Mouse (Mus musculus) forebrain, postnatal 0 days (tissue): ENCODE results near the gene March6. TPM values are rescaled to one million over a fixed set of nuclear protein-coding genes. Genes with fewer than 3 reads are reported as not detected.

Experiments used
- ATAC-seq: fragments of 200-750 bp; cut with Nextera tagmentation; 2 replicates; pipeline ENCODE4 v1.8.0; 2017; ENCODE audit warnings: mild to moderate bottlenecking, moderate library complexity
- DNase-seq: peaks from one replicate; pipeline ENCODE4 v3.0.0-alpha.2; 2015
- H3K27ac ChIP-seq: fragments of 300-500 bp; sonication (generic); 2 replicates; pipeline ENCODE4 v1.5.1; 2014; ENCODE audit warnings: low read depth, mild to moderate bottlenecking, antibody characterized with exemption, low read length, moderate library complexity, mixed read lengths
- H3K27me3 ChIP-seq: fragments of 300-500 bp; sonication (generic); 2 replicates; pipeline ENCODE4 v1.6.1; 2014; ENCODE audit warnings: mild to moderate bottlenecking, low read length, mixed read lengths; ENCODE audit not compliant: insufficient read depth
- H3K36me3 ChIP-seq: fragments of 300-500 bp; sonication (generic); 2 replicates; pipeline ENCODE4 v1.6.1; 2014; ENCODE audit warnings: mild to moderate bottlenecking, moderate library complexity; ENCODE audit not compliant: insufficient read depth
- H3K4me1 ChIP-seq: fragments of 300-500 bp; sonication (generic); 2 replicates; pipeline ENCODE4 v1.6.1; 2014; ENCODE audit warnings: antibody characterized with exemption; ENCODE audit not compliant: insufficient read depth
- H3K4me2 ChIP-seq: fragments of 300-500 bp; sonication (generic); 2 replicates; pipeline ENCODE4 v1.6.1; 2014; ENCODE audit warnings: low read depth, mild to moderate bottlenecking, moderate library complexity
- H3K4me3 ChIP-seq: fragments of 300-500 bp; sonication (generic); 2 replicates; pipeline ENCODE4 v1.5.1; 2014; ENCODE audit warnings: low read depth, low read length, mixed read lengths
- H3K9ac ChIP-seq: fragments of 300-500 bp; sonication (generic); 2 replicates; pipeline ENCODE4 v1.6.1; 2014; ENCODE audit warnings: mild to moderate bottlenecking
- H3K9me3 ChIP-seq: fragments of 300-500 bp; sonication (generic); 2 replicates; pipeline ENCODE4 v1.6.1; 2016; ENCODE audit warnings: low read length
- CTCF ChIP-seq: sonication (generic); IDR thresholded peaks from 2 replicates; pipeline ENCODE4 v1.5.1; 2016; ENCODE audit warnings: antibody characterized with exemption, control low read depth, low read depth
- WGBS: fragments of 180-500 bp; shearing (Covaris S2); extraction: QIAGEN DNeasy Blood & Tissue Kit; methylation state at CpG from one replicate; pipeline ENCODE4 v1.1.7; 2014; 5-methylcytosine and 5-hydroxymethylcytosine counted together
- polyA plus RNA-seq: library from polyadenylated mRNA; unstranded; fragments of >200 nt; fragmentation: Nextera tagmentation; extraction: Ambion mirVana; gene quantifications from 2 replicates; pipeline ENCODE4 v1.2.1, GENCODE M21; 2015
- total RNA-seq: library from RNA; depleted of rRNA; stranded (reverse); fragments of >200 nt; gene quantifications from 2 replicates; pipeline ENCODE4 v1.2.3, GENCODE M21; 2014; rRNA removed

Gene March6
- total and polyA plus RNA-seq, 2 experiments from 2014 or later = 60.2 to 209 TPM

DNA sequence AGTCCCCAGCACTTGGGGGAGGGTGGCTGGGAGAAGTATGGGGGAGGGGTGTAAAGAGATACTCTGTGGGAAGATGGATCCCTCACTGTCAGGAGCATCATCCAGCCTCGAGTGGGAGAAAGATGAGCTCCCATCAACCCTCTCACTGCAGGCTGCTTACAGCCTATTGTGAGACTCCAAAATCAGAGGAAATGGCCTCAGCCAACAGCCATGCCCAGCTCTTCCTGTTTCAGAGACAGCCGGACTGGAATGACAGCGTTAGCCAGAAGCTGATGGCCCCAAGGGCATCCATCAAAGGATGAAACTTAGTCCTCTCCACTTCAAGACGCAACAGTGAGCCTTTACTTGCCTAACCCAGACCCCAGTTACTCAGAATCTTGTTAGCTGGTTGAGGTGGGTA, 115.7 kb downstream of the March6 start:
- no peaks in the 10 kb centered on the region for H3K36me3 ChIP-seq
- H3K4me2 ChIP-seq = no peak overlapping the region
- no peak overlapping the region for H3K27ac ChIP-seq
- no peaks in the 10 kb centered on the region for H3K27me3 ChIP-seq
- no peak for TF ChIP-seq CTCF
- DNase-seq (no peak), ATAC-seq (no peak)
- no peak overlapping the region for H3K9ac ChIP-seq
- WGBS = 79% methylated on average over 4 of the region's 4 CpGs
- H3K4me3 ChIP-seq = no peak overlapping the region
- H3K4me1 ChIP-seq = no peaks in the 10 kb centered on the region
- no peaks in the 10 kb centered on the region for H3K9me3 ChIP-seq

DNA sequence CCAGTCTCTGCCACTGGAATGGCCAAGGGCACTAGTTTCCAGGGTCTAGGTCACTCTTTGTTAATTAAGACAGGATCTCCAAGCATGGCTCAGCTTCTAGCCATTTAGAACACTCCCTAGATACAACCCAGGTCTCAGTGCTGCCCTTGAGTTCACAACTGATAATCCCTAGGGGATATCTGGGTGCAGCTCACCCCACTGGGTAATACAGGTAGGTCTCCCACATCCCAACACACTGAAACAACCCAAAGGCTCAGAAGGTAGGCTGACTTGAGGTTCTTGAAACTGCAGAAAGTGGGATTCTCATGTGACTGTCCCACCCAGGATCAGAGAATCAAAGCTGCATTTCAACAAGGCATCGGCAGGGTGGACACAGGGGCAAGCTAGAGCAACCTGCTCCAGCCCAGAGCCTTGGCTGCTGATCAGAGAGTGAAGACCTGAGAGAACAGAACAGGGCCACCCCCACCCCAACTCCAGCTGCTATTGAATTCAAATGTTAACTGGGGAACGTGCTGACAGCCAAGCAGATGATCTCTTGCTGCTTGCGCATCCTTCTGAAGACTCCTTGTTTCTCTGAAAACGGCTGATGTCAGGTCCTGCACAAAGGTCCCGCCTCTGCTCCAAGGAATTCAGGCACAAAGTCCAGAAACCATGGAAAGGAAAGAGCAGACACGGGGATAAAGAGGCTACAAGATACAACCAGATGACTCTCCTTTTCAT, 116.5 kb downstream of the March6 start:
- Histone ChIP-seq H3K36me3 (no peaks in the 10 kb centered on the region), H3K4me1 (no peaks in the 10 kb centered on the region), H3K27ac (no peak overlapping the region), H3K9me3 (no peaks in the 10 kb centered on the region), H3K27me3 (no peaks in the 10 kb centered on the region), H3K9ac (no peak overlapping the region), H3K4me3 (no peak overlapping the region), H3K4me2 (no peak overlapping the region)
- no peak for ATAC-seq
- 54% methylated on average over 6 of the region's 6 CpGs for WGBS
- no peak for TF ChIP-seq CTCF
- DNase-seq = no peak

DNA sequence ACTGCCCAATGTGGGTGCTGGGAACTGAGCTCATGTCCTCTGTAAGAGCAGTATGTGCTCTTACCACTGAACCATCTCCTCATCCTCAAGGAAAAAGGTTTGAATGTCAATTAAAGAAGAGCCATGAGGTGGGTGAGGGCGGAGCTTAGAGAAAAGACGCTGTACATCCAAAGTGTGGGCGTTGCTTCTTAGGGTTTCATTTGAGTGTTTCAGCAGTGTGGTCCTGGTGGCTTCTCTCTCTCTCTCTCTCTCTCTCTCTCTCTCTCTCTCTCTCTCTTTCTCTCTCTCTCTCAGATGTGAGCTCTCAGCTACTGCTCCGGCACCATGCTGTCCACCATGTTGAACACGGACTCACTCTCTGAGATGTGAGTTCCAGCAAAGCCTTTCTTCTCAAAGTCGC, 117.2 kb downstream of the March6 start:
- ATAC-seq (no peak), DNase-seq (no peak)
- 92% methylated on average over 6 of the region's 6 CpGs for WGBS
- H3K4me1 ChIP-seq = no peaks in the 10 kb centered on the region
- H3K9ac ChIP-seq = no peak overlapping the region
- no peak for TF ChIP-seq CTCF
- no peak overlapping the region for H3K4me3 ChIP-seq
- no peak overlapping the region for H3K4me2 ChIP-seq
- no peaks in the 10 kb centered on the region for H3K27me3 ChIP-seq
- no peak overlapping the region for H3K27ac ChIP-seq
- H3K36me3 ChIP-seq = no peaks in the 10 kb centered on the region
- H3K9me3 ChIP-seq = no peaks in the 10 kb centered on the region

DNA sequence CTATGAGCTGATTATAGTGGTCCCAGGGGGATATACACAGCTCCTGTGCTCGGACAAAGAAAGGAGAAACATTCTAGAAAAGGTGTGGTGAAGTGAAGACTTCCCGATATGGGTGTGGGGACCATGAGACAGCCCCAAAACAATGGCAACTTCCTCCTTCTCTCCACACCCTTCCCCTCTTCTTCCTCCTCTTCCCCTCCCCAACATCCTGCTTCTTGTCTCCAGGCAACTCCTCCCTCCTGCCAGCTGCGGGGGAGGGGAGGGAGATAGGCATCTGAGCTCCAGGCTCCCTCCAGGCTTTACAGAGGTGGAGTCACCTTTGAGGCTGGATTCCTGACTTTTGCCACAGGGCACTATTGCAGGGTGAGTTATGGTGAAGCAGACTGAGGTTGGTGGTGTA, 117.9 kb downstream of the March6 start:
- H3K27me3 ChIP-seq = no peaks in the 10 kb centered on the region
- H3K36me3 ChIP-seq = no peaks in the 10 kb centered on the region
- H3K4me1 ChIP-seq = no peaks in the 10 kb centered on the region
- no peak overlapping the region for H3K9ac ChIP-seq
- ATAC-seq (no peak), DNase-seq (no peak)
- H3K4me2 ChIP-seq = no peak overlapping the region
- no peaks in the 10 kb centered on the region for H3K9me3 ChIP-seq
- WGBS = 60% methylated on average over 3 of the region's 3 CpGs
- TF ChIP-seq CTCF = no peak
- no peak overlapping the region for H3K4me3 ChIP-seq
- no peak overlapping the region for H3K27ac ChIP-seq

DNA sequence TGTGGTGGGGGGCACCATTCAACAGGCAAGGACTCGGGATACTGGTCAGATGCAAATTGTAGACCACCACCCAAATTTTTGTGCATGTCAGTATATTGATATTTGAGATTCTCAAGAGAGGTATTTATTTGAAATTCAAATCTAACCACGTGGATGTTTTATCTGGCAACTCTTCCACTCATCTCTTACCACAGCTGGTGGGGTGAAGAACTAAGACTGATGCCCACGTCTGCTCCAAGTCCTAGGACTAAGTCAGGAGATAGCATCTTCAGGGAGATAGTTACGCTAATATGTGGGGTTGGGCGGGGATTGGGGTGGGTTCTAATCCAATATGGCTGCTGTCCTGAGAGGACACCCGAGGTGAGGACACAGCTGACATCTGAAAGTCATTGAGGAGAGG, 118.4 kb downstream of the March6 start:
- WGBS = 83% methylated on average over 6 of the region's 6 CpGs
- Histone ChIP-seq H3K4me1 (no peaks in the 10 kb centered on the region), H3K27me3 (no peaks in the 10 kb centered on the region), H3K36me3 (no peaks in the 10 kb centered on the region), H3K9me3 (no peaks in the 10 kb centered on the region), H3K9ac (no peak overlapping the region), H3K4me2 (no peak overlapping the region), H3K27ac (no peak overlapping the region), H3K4me3 (no peak overlapping the region)
- DNase-seq (no peak), ATAC-seq (no peak)
- no peak for TF ChIP-seq CTCF

DNA sequence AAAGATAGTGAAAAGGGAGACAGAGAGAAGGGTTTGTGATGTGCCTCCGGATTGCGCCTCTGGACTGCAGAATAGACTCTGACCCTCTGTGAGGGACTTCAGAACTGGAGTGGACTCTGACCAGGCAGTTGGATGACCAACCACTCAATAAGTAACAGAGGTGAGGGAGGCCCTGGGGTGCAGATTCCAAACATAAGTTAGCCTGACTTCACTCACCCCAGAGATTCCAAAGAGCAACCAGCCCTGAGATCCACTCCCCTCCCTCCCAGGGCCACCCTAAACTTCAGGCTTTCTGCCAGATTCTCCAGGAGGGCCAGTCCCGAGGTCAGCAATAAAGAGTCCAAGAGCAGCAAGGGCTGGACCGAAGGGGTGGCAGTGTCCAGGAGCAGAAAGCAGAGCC, 123.4 kb downstream of the March6 start:
- no peak for TF ChIP-seq CTCF
- Histone ChIP-seq H3K4me2 (no peak overlapping the region), H3K27me3 (no peaks in the 10 kb centered on the region), H3K9me3 (no peaks in the 10 kb centered on the region), H3K27ac (no peak overlapping the region), H3K9ac (no peak overlapping the region), H3K4me3 (no peak overlapping the region), H3K36me3 (no peaks in the 10 kb centered on the region), H3K4me1 (no peaks in the 10 kb centered on the region)
- WGBS = 75% methylated on average over 4 of the region's 4 CpGs
- DNase-seq (no peak), ATAC-seq (no peak)

DNA sequence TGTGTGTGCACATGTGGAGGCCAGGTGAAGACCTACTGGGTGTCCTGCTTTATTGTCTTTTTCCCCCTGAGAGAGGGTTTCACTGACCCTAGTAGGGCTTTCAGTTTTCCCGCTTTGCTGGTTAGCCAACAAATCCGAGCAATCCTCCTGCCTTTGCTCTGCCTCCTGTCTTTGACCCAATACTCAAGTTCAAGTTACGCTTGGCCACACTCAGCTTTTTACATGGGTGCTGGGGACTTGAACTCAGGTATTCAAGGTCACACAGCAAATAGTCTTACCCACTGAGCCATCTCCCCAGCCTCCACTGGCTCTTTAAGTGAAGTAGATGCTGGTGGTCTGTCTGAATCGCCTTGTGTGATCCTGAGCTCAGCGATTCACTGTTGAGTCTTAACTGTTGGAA, 124.0 kb downstream of the March6 start:
- DNase-seq = no peak
- H3K36me3 ChIP-seq = no peaks in the 10 kb centered on the region
- no peak overlapping the region for H3K4me3 ChIP-seq
- WGBS = 91% methylated on average over 5 of the region's 5 CpGs
- H3K27ac ChIP-seq = no peak overlapping the region
- H3K9ac ChIP-seq = no peak overlapping the region
- H3K4me1 ChIP-seq = no peaks in the 10 kb centered on the region
- no peak overlapping the region for H3K4me2 ChIP-seq
- no peak for TF ChIP-seq CTCF
- H3K27me3 ChIP-seq = no peaks in the 10 kb centered on the region
- ATAC-seq = no peak
- no peaks in the 10 kb centered on the region for H3K9me3 ChIP-seq

Other genes starting within 250 kb of the March6 start
- gene Ankrd33b, start 163.3 kb downstream of the March6 start, total RNA-seq = 1.3 TPM in 2 replicates
- 1.1 and 1.2 TPM in 2 replicates for gene Ankrd33b, start 163.3 kb downstream of the March6 start, polyA plus RNA-seq
- 1.2 and 2.1 TPM in 2 replicates for gene Ropn1l, start 77.3 kb downstream of the March6 start, total RNA-seq
- 2.1 and 3.1 TPM in 2 replicates for gene Ropn1l, start 77.3 kb downstream of the March6 start, polyA plus RNA-seq
- gene Cmbl, start 34.3 kb upstream of the March6 start, total RNA-seq = 26.3 and 27.2 TPM in 2 replicates
- 19.9 and 20.9 TPM in 2 replicates for gene Cmbl, start 34.3 kb upstream of the March6 start, polyA plus RNA-seq
- 409 and 464 TPM in 2 replicates for gene Cct5, start 70.8 kb upstream of the March6 start, total RNA-seq
- gene Cct5, start 70.8 kb upstream of the March6 start, polyA plus RNA-seq = 473 and 554 TPM in 2 replicates
- 10.7 and 16.5 TPM in 2 replicates for gene Fam173b, start 70.8 kb upstream of the March6 start, total RNA-seq
- gene Fam173b, start 70.8 kb upstream of the March6 start, polyA plus RNA-seq = 6.6 and 7.0 TPM in 2 replicates